Mouse (Mus musculus) monocyte, adult 2 months (primary cell): ENCODE data around the gene Slc48a1.

Experiments
- DNase-seq, 2 experiments: peaks; one replicate each; pipeline ENCODE4 v3.0.0; 2022; ENCODE audit warnings: low spot score in 2 of 2, low read depth in 1 of 2

Gene Slc48a1

DNA sequence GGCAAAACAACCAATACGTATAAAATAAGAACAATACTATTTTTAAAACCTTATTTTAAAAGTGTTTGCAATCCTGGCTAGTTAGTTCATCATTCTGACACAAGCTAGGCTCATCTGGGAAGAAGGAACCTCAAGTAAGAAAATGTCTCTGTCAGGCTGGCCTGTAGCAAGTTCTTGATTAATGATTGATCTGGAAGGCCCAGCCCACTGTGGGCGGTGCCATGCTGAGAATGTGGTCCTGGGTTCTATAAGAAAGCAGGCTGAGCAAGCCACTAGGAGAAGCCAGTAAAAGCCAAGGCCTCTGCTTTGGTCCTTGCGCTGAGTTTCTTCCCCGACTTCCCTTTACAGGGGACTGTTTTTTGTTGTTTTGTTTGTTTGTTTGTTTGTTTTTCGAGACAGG lies 25.8 kb upstream of the Slc48a1 start:
- DNase-seq, result no peak

DNA sequence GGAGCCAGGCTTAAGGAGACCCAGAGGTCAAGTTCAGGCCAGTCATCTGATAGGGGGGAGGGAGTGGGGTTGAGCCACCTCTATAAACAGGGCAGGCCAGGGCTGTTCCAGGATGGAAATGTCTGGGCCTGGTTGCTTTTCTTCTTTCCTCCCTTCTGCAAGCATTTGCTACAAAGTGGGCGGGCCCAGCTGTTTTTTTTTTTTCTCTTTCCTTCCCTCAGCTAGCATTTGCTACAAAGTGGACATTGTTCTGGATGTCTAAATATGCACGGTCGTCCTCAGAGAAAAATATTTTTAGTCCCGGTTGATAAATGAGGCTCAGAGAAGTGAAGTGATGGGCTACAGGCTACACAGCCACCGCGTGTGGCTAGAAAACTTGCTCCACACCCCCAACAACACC lies 23.8 kb upstream of the Slc48a1 start:
- no peak for DNase-seq

DNA sequence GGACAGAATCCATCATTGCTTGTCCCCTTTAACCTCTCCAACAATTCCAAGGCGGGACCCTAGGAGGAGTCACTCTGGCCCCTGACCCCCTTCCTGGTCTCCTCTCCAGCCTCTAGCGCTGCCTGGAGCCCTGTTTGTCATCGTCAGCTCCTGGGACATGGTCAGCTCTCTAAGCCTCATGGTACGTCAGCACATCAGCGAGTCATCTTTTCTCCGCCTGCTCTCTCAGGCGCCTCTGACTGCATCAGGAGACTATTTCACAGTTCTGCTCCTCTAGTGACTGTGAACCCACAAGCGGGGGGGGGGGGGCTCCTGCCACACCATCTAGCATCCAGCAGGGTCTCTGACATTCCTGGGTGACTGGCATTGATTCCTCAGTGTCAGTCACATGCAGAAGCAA lies 23.0 kb upstream of the Slc48a1 start:
- DNase-seq, result no peak

DNA sequence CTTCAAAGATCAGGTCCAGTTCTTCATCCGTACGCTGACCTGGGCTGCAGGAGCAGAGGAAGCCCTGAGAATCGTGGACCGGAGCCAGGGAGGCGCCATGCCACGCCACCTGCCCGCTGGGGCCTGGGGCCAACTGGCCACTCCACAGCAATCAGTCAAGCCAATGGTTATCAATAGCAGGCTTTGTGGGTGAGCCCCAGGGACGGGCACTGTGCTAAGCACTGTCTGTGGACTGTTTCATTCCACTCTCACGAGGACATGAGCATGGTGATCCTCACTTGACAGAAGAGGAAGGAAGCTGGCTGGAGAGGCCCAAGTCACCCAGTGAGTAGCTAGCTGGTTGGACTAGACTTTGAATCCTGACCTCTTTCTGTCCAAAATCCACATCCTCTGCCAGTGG lies 18.3 kb upstream of the Slc48a1 start:
- DNase-seq, result no peak

DNA sequence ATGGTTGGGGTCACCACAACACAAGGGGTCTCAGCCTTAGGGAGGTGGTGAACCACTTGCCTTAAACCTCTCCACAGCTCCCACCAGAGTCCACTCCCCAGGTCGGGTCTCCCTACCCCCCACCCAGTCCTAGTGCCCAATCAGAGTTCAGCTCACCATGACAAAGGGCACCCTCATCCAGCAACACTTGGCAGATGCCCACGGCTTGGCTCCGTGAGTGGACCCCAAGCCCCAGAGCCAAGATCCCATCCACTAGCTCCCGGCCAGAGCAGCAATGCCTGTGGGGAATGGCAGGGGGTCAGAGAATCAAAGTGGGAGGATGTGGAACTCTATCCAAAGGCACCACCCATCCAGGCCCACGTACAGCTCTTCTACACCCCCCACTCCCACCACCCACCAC lies 17.4 kb upstream of the Slc48a1 start:
- no peak for DNase-seq

DNA sequence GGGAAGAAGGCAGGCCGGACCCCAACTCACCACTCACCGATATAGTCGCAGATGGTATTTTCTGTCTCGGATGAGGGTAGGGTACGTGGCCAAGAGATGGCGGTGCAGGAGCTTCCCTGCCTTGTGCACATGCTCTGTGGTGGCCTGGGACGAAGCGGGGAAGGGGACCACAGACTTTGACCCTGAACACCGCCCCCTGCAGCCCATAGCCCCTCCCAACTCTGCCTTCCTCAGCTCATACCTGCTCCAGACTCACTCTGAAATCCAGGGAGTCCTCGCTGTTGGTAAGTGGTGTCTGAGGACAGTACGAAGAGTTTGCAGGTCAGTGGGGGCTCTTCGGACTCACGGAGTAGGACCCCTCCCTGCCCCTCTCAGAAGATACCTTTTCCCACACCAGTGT lies 16.9 kb upstream of the Slc48a1 start:
- no peak for DNase-seq

DNA sequence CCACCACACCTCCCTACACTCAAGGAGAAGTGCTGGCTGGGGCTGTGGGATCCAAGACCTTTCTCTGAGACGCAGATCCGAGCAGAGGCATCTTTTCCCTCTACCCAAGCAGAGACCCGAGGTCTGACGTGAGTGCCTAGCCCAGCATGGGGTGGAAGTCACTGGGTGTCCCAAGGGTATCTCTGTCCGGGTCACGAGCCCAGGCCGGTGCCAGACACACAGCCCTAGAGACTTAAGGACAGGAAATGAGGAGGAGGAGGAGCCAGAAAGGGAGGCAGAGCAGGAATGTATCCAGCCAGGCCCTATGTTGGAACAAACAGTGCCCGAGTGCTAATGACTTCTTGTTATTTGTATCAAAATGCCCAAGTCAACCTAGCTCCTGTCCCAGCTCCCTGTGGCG lies 15.6 kb upstream of the Slc48a1 start:
- DNase-seq, result no peak

DNA sequence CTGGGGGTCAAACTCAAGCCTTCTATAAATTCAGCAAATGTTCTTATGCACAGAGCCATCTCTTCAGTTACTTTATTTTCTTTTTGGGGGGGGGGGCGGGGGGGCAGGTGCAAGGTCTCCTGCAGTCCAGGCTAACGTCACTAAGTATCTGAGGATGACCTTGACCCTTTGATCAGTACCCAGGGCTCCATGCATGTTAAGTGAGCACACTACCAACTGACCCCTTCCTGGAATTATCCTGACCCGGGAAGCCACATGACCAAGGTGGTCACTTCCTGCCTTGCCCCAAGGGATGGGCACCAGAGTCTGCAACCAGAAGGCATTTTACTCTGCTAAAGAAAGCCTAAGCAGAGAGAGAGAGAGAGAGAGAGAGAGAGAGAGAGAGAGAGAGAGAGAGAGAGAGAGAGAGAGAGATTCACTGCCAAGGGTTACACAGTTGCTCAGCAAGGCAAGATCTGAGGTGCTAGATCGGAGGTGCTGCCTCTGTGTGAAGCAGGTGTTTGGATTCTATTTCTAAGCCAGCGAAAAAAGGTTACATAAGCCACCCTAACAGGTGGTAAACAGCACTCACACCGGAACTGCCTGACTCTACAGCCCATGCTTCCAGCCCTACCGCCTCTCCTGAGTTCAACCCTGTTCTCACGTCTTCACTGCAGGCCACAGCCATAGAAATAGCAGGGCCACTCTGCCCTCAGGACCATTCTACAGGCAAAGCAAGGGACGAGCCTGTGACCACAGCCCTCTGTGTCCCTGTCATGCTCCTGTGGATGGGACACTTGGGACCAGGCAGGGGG lies 14.9 kb upstream of the Slc48a1 start:
- DNase-seq, result no peak

DNA sequence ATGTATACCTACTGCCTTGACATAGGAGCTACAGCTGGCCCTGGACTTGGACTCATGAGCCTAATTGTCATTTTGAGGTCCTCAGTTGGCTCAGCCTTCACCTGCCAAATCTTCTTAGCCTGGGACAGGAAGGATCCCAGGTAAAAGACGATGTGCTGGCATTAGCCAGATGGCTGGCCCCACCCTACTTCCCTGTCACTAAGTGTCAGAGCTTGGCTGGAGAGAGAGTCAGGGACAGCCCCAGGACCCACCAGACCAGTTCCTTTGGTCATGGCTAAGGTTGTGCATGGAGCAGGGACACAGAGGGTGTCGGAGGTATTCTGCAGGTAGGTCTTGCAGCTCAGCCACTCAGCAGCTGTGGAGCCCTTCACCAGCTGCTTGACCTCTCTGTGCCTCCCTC lies 13.8 kb upstream of the Slc48a1 start:
- no peak for DNase-seq

DNA sequence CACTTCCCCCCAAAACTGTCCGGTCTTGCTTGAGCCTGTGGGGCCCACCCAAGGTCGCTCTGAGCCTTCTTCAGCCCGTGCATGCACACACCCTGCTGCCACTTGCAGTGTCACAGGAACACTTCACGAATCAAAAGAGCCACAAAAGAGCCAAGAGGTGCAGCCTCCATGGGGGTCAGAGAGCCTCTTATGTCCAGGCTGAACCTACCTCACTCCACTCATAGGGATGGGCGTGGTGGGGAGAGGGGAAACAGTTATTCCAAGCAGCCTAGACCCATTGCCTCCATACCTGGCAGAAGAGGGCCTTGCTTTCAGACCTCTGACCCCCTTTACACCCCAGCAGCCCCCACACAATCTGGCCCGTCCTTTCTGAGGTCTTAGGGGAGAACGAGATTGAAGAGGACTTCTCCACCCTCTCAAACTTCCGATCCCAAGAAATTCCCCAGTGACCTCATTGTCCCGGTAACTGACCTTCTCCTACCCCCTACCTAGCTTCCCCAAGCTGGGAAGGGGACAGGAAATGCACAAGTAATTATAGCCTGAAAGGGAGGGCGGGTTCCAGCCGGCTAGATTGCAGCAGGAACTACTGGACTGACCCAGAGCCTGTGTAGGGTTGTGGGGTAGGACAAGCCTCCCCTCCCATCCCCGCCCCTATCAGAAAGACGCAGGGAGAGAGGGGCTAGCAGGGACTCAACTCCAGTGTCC lies 13.1 kb upstream of the Slc48a1 start:
- no peak for DNase-seq

DNA sequence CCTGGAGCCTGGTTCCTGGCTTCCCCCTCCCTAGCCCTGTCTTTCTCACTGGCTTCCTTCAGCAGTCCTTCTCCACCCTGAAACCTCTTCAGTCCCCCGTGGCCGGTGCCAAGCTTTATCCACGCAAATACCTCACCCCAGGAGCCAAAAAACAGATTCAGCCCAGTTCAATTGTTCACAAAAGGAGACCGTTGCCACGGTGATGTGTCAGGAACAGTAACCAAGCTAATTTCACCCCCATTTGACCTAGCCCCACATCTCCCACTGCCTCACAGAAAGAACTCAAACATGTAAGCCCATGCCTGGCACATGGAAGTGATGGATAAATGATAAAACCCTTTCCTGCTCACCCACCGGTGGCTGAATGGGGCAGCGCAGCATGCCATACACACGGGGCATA lies 12.1 kb upstream of the Slc48a1 start:
- no peak for DNase-seq

DNA sequence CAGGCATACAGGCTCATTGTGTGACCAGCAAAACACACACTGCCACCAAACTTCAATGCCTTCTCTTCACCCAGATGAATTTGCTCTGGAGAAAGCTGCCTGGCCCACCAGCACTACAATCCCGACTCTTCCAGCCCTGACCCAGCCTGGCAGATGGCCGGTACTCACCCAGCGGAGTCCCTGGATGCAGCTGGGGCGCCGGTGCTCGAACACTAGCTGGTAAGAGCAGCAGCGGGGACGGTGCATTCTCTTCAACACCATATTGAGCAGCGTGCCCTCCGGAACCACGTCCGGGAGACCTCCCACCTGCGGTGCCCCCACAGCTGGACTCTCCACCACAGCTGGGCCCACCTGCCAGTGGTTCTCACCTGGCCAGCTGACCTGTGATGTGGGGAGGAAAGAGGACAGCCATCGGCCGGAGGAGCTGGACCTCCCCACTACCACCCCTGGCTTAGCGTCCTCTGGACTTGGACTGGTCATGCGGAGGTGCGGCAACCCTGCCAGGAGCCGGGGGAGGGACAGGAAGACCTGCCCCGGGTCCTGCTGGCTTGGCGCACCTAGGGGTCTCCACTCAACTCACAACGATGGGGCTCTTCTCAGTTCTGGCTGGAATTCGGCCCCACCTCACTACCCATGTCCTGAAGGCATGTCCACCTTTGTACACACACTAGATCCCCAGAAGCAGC lies 11.6 kb upstream of the Slc48a1 start:
- no peak for DNase-seq

DNA sequence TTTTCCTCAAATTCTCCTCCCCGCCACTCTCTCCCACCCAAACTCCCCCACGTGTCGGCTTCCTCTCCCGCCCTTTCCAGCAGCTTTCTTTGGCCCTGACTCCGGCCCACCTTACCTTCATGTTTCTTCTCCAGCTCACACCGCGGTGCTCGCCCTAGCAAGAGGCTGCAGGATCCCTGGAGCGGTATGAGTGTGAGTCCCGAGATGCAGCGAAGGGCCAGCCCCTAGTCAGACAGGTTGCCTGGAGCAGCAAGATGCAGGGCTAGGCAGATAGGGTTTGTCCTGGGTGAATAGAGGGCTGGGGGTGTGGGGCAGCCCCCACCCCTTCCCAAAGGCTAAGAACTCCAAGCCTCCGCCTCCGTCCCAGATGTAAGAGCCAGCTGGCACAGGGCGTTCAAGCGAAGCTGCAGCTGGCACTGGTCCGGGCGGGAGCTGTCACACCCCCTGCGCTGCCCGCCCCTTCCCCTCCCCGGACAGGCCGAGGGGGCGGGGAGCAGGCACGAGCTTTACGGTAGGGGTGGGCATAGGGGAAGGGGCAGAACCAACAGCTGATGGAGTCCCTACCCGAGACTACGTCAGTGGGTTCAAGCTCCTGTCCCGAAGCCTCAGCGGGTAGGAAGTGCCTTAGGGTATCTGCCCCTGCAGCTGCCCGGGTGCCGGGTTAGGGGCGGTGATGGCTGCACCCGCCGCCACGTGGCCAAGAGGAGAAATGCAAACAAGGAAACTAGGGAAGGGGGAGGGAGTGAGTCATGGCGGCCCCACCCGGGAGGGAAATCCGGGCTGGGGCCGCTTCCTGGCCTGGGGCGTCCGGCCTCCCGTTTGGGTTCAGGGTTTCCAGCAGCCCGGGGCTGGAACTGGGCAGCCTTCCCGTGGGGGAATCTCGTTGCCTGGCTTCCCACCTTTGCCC lies 10.8 kb upstream of the Slc48a1 start, which contains the start of gene Rapgef3:
Rapgef3 (minus strand) TSS at position 693 of the 907 bp plus-strand sequence.
- DNase-seq, result peak in 1 of 2 experiments; percentile 59

DNA sequence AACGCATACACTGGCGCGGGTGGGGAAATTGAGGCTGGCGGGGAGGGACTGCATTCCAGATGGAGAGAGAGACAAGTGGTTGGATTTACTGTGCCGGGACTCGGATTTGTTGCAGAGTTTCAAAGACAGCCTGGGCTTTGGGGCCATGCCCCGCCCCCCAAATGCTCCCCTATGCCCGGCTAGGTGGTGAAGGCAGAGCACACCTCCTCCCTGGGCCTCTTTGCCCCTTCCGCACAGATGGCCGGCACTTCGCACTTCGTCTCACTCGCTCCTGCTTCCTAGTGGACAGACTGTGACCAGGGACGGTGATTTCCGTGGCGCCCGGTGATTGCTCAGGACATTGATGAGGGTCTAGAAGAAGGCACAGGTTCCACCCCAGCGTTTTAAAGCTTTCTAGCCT lies 10.1 kb upstream of the Slc48a1 start:
- DNase-seq, result no peak

DNA sequence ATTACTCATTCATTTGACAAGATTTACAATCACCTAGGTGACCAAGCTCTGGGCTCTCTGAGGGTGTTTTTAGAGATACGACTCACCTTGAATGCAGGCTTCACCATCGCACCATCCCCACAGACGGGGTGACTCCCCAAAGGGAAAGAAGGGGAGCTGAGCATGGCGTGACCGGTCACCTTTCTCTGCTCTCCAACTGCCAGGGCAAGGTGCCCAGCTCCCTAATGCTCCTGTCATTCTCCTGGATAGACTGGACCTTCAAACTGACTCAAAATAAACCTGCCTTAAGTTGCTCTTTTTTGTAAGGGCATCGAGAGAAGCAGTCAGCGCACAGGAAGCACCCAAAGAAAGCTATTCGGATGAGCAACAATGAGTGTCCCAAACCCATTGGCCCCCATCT lies 8.0 kb upstream of the Slc48a1 start:
- no peak for DNase-seq

DNA sequence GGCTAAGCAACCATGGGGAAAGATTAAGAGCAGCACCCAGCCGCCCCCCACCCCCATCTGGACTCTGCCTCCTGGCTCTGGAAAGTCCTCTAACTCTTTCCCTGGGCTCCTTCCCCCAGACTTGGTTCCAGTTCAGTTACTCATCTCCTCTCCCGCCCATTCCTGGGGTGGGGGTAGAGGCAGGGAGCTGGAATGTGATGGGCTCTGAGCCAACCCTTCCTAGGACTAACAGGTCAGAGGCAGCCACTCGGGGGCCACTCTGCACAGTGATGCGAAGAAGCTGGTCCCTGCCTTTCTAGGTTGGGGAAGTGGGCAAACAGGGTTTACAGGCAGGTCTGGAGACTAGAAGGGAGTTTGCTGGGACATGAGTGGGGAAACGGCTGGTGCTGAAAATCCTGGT lies 5.2 kb upstream of the Slc48a1 start:
- no peak for DNase-seq

DNA sequence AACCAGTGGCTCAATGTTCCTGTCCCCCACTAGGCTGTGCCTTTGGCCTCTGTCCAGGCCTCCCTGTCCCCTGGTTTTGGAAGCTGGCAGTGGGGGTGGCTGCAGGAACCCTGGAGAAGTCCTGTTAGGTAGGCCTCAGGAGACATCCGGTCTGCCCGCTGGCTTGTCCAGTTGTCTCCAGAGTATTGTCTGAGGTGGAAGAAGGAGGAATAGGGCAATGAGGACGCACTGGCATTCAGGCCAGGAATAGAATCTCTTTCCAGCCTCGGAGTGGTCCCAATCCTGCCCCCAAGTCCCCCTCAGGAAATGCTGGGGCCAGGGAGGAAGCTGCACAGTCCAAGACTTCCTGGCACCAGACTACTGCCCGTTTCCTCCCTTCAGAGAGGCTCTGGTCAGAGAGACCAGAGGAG lies 4.4 kb upstream of the Slc48a1 start:
- DNase-seq, result no peak

DNA sequence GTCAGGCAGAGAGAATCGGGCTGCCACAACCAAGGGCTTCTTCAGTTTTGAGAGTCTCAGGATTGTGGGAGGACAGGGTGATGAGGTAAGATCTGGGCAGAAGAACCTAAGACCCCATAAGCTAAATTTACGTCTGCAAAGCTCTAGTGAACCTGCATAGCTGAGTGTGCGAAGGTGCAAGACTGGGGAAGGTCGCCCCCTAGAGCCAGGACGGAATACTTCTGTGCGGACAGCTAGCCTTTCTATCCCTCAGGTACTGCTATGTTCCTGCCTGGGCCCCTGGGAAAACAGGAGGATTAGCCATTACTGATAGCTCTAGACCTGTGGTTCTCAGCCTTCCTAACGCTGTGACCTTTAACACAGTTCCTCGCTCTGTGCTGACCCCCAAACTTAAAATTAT lies 1.8 kb upstream of the Slc48a1 start:
- no peak for DNase-seq

DNA sequence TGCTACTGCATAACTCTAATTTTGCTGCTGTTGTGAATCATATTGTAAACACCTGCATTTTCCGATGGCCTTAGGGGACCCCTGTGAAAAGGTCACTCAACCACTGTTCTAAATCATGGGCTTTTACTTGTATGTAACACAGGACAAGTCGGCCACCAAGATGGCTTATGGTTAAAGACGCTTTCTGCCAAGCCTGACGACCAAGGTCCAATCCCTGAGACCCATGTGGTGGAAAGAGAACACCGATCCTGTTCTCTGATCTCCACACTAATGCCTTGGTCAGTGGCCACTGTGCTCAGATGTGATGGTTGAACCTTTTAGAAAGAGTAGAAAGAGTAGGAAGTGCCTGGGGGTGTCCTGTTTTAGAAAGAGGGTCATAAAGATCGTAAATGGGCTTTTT lies 1.4 kb upstream of the Slc48a1 start:
- no peak for DNase-seq

DNA sequence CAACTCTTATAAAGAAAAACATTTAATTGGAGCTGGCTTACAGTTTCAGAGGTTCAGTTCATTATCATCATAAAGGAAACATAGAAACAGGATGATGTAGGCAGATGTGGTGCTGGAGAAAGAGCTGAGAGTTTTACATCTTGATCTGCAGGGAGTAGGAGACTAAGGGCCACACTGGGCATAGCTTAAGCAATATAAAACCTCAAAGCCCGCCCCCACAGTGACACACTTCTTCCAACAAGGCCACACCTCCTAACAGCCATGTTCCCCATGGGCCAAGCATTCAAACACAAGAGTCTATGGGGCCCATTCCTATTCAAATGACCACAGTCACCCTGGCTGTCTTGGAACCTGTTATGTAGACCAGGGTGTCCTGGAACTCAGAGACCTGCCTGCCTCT lies 1.3 kb downstream of the Slc48a1 start:
- no peak for DNase-seq

DNA sequence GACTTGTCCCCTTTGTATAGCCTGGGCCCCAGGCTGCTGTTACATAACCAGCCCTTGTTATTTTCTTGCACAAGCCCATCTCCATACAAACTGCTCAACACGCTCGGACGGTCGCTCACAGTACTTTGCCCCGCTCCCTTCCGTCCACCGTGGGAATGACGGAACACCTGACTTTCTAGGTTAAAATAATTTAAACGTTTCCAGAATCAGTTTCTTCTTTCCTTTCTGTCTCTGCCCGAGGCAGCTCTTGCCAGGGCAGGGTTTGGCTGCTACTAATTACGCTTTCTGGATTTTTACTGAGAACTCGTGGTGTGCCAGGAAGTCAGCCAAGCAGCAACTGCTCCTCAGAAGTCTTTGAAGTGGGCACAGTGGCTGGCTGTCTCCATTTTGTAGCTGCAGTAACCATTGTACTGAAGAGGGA lies 2.3 kb downstream of the Slc48a1 start:
- DNase-seq, result no peak
